Mouse (Mus musculus): ENCODE results near the gene Bmpr1b.

GRCm38 (mm10) chr3:142114762-142115316 is 54.4 kb downstream of the Bmpr1b start:
- TF ChIP-seq ZC3H11A (IDR thresholded peaks at IDR 0.05; ENCODE audit: borderline replicate concordance, low read depth, low read length) (no peak), ZNF384 (IDR thresholded peaks at IDR 0.05; ENCODE audit: low read depth, low read length) (no peak), CHD2 (IDR thresholded peaks at IDR 0.05; ENCODE audit: low read depth, low read length) (no peak), HCFC1 (IDR thresholded peaks at IDR 0.05; ENCODE audit: borderline replicate concordance, insufficient read depth, low read length) (no peak)
